Mouse (Mus musculus) bone marrow, adult 2 months (tissue): Measurements from ENCODE around the gene Ppp3r1. TPM values are rescaled to one million over a fixed set of nuclear protein-coding genes. Genes with fewer than 3 reads are reported as not detected.

Experiments
- H3K27ac ChIP-seq: fragments of 200-500 bp; 2 replicates; pipeline ENCODE4 v1.5.1; 2012; ENCODE audit warnings: low read depth, mild to moderate bottlenecking, control low read depth, inconsistent platforms, low read length; ENCODE audit not compliant: control insufficient read depth, poor library complexity, insufficient read depth
- H3K4me1 ChIP-seq: fragments of 200-500 bp; 2 replicates; pipeline ENCODE4 v1.6.1; 2011; ENCODE audit warnings: low read length; ENCODE audit not compliant: control insufficient read depth, insufficient read depth
- H3K4me3 ChIP-seq: fragments of 200-500 bp; replicated peaks from 2 replicates; pipeline ENCODE3; 2011; ENCODE audit warnings: mild to moderate bottlenecking, low read depth, low read length, control low read depth; ENCODE audit not compliant: control insufficient read depth
- CTCF ChIP-seq: fragments of 200-500 bp; IDR thresholded peaks from 2 replicates; pipeline ENCODE4 v1.5.1; 2011; ENCODE audit warnings: low read length, control low read depth; ENCODE audit not compliant: control insufficient read depth, insufficient read depth
- POLR2A ChIP-seq: fragments of 200-500 bp; IDR thresholded peaks from 2 replicates; pipeline ENCODE4 v1.6.1; 2011; ENCODE audit warnings: low read depth, mild to moderate bottlenecking, control low read depth, low read length, borderline replicate concordance; ENCODE audit not compliant: control insufficient read depth
- WGBS: fragments of 180-500 bp; shearing (Covaris S2); methylation state at CpG from one replicate; pipeline ENCODE4 v1.1.7; 2018; 5-methylcytosine and 5-hydroxymethylcytosine counted together
- polyA plus RNA-seq: library from polyadenylated mRNA; stranded (reverse); fragments of >200 nt; gene quantifications from 2 replicates; pipeline ENCODE4 v1.2.4, GENCODE M21; 2011; ENCODE audit warnings: low replicate concordance; ENCODE audit not compliant: missing spikeins, insufficient read depth, insufficient read length

Gene Ppp3r1
- polyA plus RNA-seq, 1 experiment, result 21.5 TPM

GRCm38 (mm10) chr11:17166627-17167026 is 7.6 kb downstream of the Ppp3r1 start:
- WGBS, result 63% methylated on average over 7 of the region's 7 CpGs
- TF ChIP-seq POLR2A (no peak), CTCF (no peak)
- H3K4me1 ChIP-seq, result peaks cover 1% of the 10 kb centered on the region
- H3K4me3 ChIP-seq, result no peak overlapping the region
- no peak overlapping the region for H3K27ac ChIP-seq

- Histone ChIP-seq H3K27ac (no peak overlapping the region), H3K4me1 (peaks cover 1% of the 10 kb centered on the region), H3K4me3 (no peak overlapping the region)
- no peak for TF ChIP-seq POLR2A
- TF ChIP-seq CTCF, result no peak
- 85% methylated on average over 2 of the region's 2 CpGs for WGBS
These were observed 10.2 kb downstream of the Ppp3r1 start for GRCm38 (mm10) chr11:17169262-17169661.

DNA sequence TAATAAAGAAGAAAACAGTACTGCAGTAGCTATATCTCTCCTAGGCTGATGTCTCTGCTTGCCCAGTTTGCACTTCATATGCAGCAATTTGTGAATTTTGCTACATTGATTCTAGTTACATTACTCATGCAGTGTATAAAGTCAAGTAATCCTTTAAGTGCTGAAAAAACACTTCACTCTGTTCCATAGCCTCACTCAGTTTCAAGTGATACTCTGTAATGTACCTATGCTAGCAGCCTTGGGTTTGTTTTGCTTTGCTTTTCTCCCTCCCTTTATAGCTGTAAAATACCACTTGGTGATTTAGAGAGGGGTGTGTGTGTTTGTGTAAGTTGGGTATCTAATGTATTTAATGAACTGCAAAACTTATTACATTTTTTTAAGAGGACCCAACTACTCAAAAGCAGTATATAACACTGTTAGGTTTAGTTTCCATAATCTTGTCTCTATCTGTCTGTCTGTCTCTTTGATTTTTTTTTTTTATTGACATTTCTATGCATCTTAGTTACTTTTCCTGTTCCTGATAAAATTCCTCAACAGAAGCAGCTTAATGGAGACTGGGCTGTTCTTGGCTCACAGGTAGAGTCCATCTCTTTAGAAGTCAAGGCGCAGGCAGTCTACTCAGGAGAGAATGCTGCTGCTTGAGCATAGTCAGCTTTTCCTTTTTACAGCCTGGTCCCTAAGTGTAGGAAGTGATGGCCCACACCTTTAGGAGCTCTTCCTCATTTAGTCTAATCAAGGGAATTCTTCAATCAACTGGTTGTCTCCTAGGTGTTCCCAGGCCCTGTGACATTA is 12.1 kb downstream of the Ppp3r1 start:
- H3K4me3 ChIP-seq, result no peak overlapping the region
- H3K4me1 ChIP-seq, result no peaks in the 10 kb centered on the region; the same call in 1 of the 2 replicates
- no peak for TF ChIP-seq CTCF
- TF ChIP-seq POLR2A, result no peak
- 88% methylated on average over 1 of the region's 1 CpGs for WGBS
- no peak overlapping the region for H3K27ac ChIP-seq

DNA sequence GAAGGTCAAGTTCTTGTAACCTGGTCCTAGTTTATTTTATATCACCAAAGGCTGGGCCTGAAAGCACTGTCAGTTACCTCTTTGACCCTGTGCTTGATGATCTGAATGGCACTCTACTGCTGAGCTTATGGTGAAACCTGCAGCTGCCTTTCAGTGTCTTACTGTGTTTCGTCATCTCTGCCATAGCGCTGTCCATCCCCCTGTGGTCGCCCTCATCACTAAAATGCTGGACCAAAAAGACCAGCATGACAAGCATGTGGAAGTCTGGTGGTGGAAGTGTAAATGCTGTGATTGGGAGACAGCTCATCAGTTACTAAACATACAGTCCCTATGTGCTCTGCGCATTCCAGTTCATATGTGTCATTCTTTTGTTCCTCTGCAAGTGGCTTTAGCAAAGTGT is 13.2 kb downstream of the Ppp3r1 start:
- no peaks in the 10 kb centered on the region; the same call in 1 of the 2 replicates for H3K4me1 ChIP-seq

DNA sequence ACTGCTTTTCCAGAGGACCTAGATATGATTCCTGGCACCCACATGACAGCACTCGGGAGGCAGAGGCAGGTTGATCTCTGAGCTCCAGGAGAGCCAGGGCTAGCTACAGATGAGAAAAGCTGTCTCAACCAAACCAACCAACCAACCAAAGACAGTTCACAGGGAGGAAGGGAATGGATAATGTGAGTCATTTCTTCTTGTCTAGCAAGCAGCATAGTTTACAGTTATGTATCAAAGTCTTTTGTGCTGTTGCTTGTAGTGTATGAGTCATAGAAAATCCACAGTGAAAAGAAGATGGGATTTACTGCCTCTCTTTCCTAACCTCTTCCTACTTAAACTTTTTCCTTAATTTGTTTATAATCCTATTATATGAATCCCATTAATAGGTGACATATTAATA is 17.6 kb downstream of the Ppp3r1 start:
- Histone ChIP-seq H3K4me1 (peaks cover 2% of the 10 kb centered on the region; the same call in 1 of the 2 replicates), H3K27ac (no peak overlapping the region), H3K4me3 (no peak overlapping the region)
- WGBS, result 82% methylated on average over 1 of the region's 1 CpGs
- TF ChIP-seq CTCF (no peak), POLR2A (no peak)

More for the DNA sequence above, 13.2 kb downstream of the Ppp3r1 start:
- TF ChIP-seq CTCF, result no peak
- no peak for TF ChIP-seq POLR2A
- 67% methylated on average over 4 of the region's 4 CpGs for WGBS
- Histone ChIP-seq H3K27ac (no peak overlapping the region), H3K4me3 (no peak overlapping the region)

DNA sequence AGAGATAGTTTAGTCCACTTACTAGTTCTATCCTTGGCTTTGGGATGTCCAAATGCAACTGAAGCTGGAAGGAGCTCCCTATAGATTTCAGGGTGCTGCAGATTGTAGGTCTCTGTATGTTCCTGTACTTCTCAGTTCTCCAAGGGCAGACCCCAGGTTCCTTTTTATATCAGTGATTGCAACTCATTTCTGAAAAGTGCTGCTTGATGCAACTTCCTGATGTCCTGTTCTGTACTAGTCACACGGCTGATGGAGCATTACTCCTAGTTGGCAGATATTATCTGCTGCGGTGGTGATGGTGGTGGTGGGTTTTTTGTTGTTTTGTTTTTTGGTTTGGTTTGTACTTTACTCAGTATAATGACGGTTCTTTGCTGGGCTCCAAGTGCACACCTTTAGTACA is 21.7 kb downstream of the Ppp3r1 start:
- no peak for TF ChIP-seq POLR2A
- no peak for TF ChIP-seq CTCF
- Histone ChIP-seq H3K4me1 (peaks cover 2% of the 10 kb centered on the region; the same call in 1 of the 2 replicates), H3K4me3 (no peak overlapping the region), H3K27ac (no peak overlapping the region; the same call in 1 of the 2 replicates)
- 24% methylated on average over 3 of the region's 3 CpGs for WGBS

GRCm38 (mm10) chr11:17181807-17182206 is 22.7 kb downstream of the Ppp3r1 start, which contains the start of gene Wdr92:
Gene Wdr92 (plus strand): TSS chr11:17182107.
- Histone ChIP-seq H3K4me1 (peaks cover 2% of the 10 kb centered on the region; the same call in 1 of the 2 replicates), H3K27ac (no peak within 1 kb of the TSS), H3K4me3 (no peak within 1 kb of the TSS)
- 80% methylated on average over 3 of the region's 3 CpGs for WGBS
- TF ChIP-seq POLR2A, result no peak
- no peak for TF ChIP-seq CTCF

- WGBS, result 82% methylated on average over 2 of the region's 2 CpGs
- no peak for TF ChIP-seq CTCF
- no peak for TF ChIP-seq POLR2A
- peaks cover 2% of the 10 kb centered on the region; the same call in 1 of the 2 replicates for H3K4me1 ChIP-seq
- no peak overlapping the region for H3K4me3 ChIP-seq
- no peak overlapping the region for H3K27ac ChIP-seq
These were observed 24.1 kb downstream of the Ppp3r1 start for GRCm38 (mm10) chr11:17183165-17183564.

DNA sequence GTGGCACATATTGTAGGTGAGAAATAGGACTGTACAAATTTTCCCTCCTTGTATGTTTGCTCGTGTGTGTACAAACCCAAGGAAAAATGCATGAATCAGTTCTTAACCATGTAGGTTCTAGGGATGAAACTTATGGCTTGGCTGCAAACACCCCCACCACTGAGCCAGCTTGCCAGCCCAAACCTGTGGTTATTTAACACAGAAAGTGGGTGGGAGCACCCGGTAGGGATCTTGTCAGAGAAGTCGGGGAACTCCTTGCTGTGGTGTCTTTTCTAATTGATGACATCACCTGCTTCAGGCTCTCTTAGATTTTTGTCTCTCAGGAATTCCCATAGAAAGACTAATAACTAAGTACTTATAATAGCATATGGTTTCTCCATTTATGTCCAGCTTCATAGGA is 28.6 kb downstream of the Ppp3r1 start:
- 82% methylated on average over 3 of the region's 3 CpGs for WGBS
- H3K4me1 ChIP-seq, result no peaks in the 10 kb centered on the region

More for the DNA sequence above, 28.6 kb downstream of the Ppp3r1 start:
- Histone ChIP-seq H3K27ac (no peak overlapping the region), H3K4me3 (no peak overlapping the region)
- TF ChIP-seq CTCF, result no peak
- TF ChIP-seq POLR2A, result no peak
